Mouse (Mus musculus) duodenum, adult 2 months (tissue): ENCODE data around the gene Sdf2. TPM values are rescaled to one million over a fixed set of nuclear protein-coding genes. Genes with fewer than 3 reads are reported as not detected.

Experiments used
- polyA plus RNA-seq: library from polyadenylated mRNA; depleted of rRNA; stranded (reverse); fragments of >200 nt; gene quantifications from 2 replicates; pipeline ENCODE4 v1.2.3, GENCODE M21; 2012; ENCODE audit warnings: low replicate concordance; rRNA removed

Sdf2 gene
- polyA plus RNA-seq = 59.0 and 80.1 TPM in 2 replicates

DNA sequence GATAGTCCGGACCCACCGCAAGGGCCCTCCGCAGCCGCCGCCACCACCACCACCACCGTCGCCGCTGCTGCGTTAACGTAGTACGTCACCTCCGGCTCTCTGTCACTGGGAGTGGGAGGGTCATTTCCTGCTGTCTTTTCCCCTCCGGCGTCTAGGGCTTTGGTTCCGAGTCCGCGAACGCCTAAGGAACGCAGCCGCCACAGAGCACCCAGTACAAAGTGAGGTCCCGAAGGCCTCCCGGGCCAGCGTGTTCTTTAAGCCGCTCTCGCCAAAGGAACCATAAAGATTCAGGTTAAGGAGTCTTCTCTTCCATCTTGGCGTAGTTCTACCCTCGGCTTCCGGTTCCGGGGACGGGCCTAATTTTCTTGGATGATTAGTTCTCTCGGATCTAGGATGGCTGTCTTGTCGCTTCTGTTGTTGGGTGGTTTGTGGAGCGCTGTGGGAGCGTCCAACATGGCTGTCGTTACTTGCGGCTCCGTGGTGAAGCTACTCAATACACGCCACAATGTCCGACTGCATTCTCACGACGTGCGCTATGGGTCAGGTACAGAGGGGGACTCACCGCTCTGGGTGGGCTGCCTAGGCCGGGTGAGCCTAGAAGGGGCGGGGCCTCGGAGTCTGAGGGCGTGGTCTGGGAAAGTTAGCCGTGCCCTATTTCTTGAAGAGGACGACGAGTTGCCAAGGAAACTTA is at the start of gene Sdf2, which contains the start of gene Supt6:
TSS of gene Sdf2 (plus strand) at position 120 of the 691 bp plus-strand sequence.
TSS of gene Supt6 (minus strand) at position 361 of the 691 bp plus-strand sequence.

DNA sequence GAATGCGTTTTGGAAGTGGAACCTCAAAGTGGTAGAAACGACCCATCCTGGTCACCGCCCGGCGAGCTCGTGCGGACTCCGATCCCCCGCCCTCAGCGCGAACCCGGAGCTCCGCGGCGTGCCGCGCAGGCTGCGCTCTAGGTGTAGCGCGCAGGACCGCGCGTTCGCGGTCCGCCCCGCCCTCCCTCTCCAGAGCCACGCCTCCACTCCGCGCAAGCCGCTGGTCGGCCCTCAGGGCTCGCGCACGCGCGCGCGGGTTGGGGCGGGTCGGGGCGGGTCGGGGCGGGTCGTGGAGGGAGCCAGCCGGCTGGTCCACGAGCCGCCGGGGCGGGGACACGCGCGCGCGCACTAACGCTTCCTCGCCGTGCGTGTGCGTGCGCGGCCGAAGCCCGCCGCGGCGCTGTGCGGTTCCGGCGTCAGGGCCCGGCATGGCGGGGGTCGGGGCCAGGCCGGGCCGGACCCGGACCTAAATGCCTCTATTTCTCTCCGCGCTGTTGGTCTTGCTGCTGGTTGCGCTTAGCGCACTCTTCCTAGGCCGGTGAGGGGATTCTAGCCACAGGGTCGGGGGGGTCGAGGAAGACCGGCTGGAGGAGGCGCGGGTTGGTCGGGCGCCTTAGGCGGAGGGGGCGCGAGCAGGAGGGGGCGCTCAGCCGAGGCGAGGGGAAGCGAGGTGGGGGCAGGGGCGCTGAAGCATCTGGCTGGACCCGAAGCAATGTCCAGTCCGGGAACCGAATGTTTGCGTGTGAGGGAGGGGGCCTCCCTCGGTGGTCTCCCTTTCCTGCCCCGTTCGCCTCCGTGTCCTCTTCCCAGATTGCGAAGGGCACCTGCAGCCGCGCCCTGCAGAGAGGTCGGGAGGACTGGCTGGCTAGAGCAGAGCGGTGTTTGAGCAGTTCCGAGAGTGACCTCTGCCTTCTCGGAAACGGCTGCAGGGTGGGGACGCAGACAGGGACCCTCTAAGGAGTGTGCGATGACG is 16.1 kb downstream of the Sdf2 start, which contains the start of gene 2610507B11Rik:
TSS of gene 2610507B11Rik (plus strand) at position 373 of the 973 bp plus-strand sequence.

DNA sequence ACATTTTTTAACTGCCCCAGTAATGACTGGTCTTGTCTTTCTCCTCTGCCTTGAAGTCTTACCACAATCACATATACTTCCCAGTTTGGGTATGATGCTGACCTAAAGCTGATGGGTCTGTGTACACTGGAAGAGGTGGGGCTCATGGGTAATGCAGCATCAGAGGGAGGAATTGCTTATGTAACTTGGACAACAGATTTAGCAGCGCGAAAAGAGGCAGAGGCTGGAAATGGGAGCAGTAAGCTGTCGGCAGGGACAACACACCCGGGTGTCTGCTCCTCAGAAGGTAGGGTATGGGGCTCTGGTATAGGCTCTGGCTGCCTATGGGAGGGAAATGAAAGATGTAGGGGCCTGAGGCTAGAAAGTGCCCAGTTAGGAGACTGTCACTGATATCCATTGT is 45.1 kb downstream of the Sdf2 start, which contains the start of gene BC030499:
TSS of gene BC030499 (plus strand) at position 188 of the 400 bp plus-strand sequence.

DNA sequence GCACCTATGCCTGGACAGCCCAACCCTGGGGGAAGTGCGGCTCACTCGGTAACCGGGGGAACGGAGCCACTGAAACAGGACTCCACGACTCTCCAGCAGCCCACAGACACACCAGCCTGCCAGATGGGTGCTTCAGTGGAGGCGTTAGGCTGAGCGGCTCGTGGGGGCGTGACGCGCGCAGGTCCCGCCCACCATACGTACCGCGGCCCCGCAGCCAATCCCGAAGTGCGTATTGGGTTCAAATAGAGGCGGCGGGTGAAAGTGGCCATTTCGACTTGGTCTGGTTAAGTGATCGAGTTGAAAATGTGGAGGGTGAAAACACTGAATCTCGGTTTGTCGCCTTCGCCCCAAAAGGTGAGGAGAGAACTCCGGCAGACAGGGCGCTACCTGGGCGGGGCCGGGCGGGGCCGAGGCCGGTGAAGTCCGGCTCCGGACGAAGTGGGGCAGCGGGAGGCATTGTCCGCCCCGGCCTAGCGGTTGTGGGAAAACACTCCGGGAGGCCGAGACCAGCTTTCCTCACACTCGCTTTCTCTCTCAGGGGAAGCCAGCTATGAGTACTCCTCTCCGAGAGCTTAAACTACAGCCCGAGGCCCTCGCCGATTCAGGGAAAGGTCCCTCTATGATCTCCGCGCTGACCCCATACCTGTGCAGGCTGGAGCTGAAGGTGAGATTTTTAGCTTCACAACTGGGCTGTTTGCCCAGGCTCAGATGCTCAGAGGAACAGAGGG is 56.0 kb downstream of the Sdf2 start, which contains the start of gene Spag5:
TSS of gene Spag5 (plus strand) at position 173 of the 728 bp plus-strand sequence.

Other genes starting within 250 kb of the Sdf2 start
- gene Dhrs13, start 213.5 kb upstream of the Sdf2 start, polyA plus RNA-seq = 3.5 and 5.1 TPM in 2 replicates
- gene Flot2, start 207.8 kb upstream of the Sdf2 start, polyA plus RNA-seq = 18.4 and 20.2 TPM in 2 replicates
- gene Eral1, start 165.4 kb upstream of the Sdf2 start, polyA plus RNA-seq = 18.0 and 20.9 TPM in 2 replicates
- 16.0 and 18.4 TPM in 2 replicates for gene Fam222b, start 151.1 kb upstream of the Sdf2 start, polyA plus RNA-seq
- 110 and 140 TPM in 2 replicates for gene Traf4, start 80.2 kb upstream of the Sdf2 start, polyA plus RNA-seq
- 4.4 and 8.1 TPM in 2 replicates for gene Nek8, start 69.1 kb upstream of the Sdf2 start, polyA plus RNA-seq
- 13.9 and 16.6 TPM in 2 replicates for gene Tlcd1, start 69.0 kb upstream of the Sdf2 start, polyA plus RNA-seq
- 21.1 and 31.3 TPM in 2 replicates for gene Rpl23a, start 62.2 kb upstream of the Sdf2 start, polyA plus RNA-seq
- 16.4 and 23.3 TPM in 2 replicates for gene Rab34, start 57.3 kb upstream of the Sdf2 start, polyA plus RNA-seq
- gene Proca1, start 52.4 kb upstream of the Sdf2 start, polyA plus RNA-seq = 0.08 TPM in 1 of 2 replicates, not detected in the other
- 26.9 and 28.7 TPM in 2 replicates for gene Supt6, start 241 bp downstream of the Sdf2 start, polyA plus RNA-seq
- 62.4 and 65.4 TPM in 2 replicates for gene 2610507B11Rik, start 16.0 kb downstream of the Sdf2 start, polyA plus RNA-seq
- 0.12 and 0.16 TPM in 2 replicates for gene BC030499, start 45.1 kb downstream of the Sdf2 start, polyA plus RNA-seq
- gene Spag5, start 55.8 kb downstream of the Sdf2 start, polyA plus RNA-seq = 7.9 and 16.4 TPM in 2 replicates
- 13.5 and 30.0 TPM in 2 replicates for gene Aldoc, start 77.2 kb downstream of the Sdf2 start, polyA plus RNA-seq
- 90.6 and 95.6 TPM in 2 replicates for gene Pigs, start 82.7 kb downstream of the Sdf2 start, polyA plus RNA-seq
- gene Unc119, start 97.7 kb downstream of the Sdf2 start, polyA plus RNA-seq = 15.2 and 20.6 TPM in 2 replicates
- not detected in 2 replicates for gene Foxn1, start 140.8 kb downstream of the Sdf2 start, polyA plus RNA-seq
- gene Slc13a2, start 176.5 kb downstream of the Sdf2 start, polyA plus RNA-seq = 12.7 and 401 TPM in 2 replicates
- gene Slc46a1, start 220.0 kb downstream of the Sdf2 start, polyA plus RNA-seq = 455 and 700 TPM in 2 replicates